Mouse (Mus musculus) kidney, adult 11 months (tissue): Measurements from ENCODE around the gene Olfr1364.

ENCODE experiments used
- DNase-seq: peaks from one replicate; pipeline ENCODE4 v3.0.0; 2022

The Olfr1364 gene

GRCm38 (mm10) chr13:21581659-21582058 is at the start of gene Olfr1364:
Gene Olfr1364, minus strand, starts transcription at chr13:21581759.
- no peak for DNase-seq

- no peak for DNase-seq
These were observed 32.4 kb upstream of the Olfr1364 start, which contains the start of gene Olfr1362 for GRCm38 (mm10) chr13:21613922-21614321. Gene Olfr1362, minus strand, starts transcription at chr13:21614022.

- no peak for DNase-seq
These were observed 10.1 kb upstream of the Olfr1364 start for GRCm38 (mm10) chr13:21591618-21592017.

- DNase-seq = no peak
These were observed 21.8 kb downstream of the Olfr1364 start, which contains the start of gene Olfr1535 for GRCm38 (mm10) chr13:21559793-21560192. Gene Olfr1535, minus strand, starts transcription at chr13:21559893.

GRCm38 (mm10) chr13:21550416-21551110 is 31.0 kb downstream of the Olfr1364 start:
- no peak for DNase-seq

GRCm38 (mm10) chr13:21549487-21549886 is 32.1 kb downstream of the Olfr1364 start:
- DNase-seq = no peak

GRCm38 (mm10) chr13:21542708-21543107 is 38.9 kb downstream of the Olfr1364 start, which contains the start of gene Olfr1366:
Gene Olfr1366, minus strand, starts transcription at chr13:21542808.
- DNase-seq = no peak

- DNase-seq = peak; percentile 88
These were observed 50.8 kb downstream of the Olfr1364 start, which contains the start of gene Zkscan8 for GRCm38 (mm10) chr13:21530781-21531201. Gene Zkscan8, minus strand, starts transcription at chr13:21531120.

- no peak for DNase-seq
These were observed 51.4 kb downstream of the Olfr1364 start for GRCm38 (mm10) chr13:21530136-21530535.
